Mouse (Mus musculus) gastrocnemius, postnatal 25 days (tissue): ENCODE results near the gene Adamtsl1. TPM values are rescaled to one million over a fixed set of nuclear protein-coding genes. Genes with fewer than 3 reads are reported as not detected.

Experiments
- DNase-seq: peaks from one replicate; pipeline ENCODE4 v3.0.0; 2022
- total RNA-seq, 2 experiments: library from RNA; stranded (reverse); gene quantifications; 1 replicate in 1 of 2; 2 replicates in 1 of 2; pipeline ENCODE4 v1.2.3; 2021

Gene Adamtsl1
- total RNA-seq, 2 experiments from 2014 or later = 6.0 to 9.7 TPM

GRCm38 (mm10) chr4:85814418-85814817 is 300.4 kb downstream of the Adamtsl1 start:
- DNase-seq = no peak

DNA sequence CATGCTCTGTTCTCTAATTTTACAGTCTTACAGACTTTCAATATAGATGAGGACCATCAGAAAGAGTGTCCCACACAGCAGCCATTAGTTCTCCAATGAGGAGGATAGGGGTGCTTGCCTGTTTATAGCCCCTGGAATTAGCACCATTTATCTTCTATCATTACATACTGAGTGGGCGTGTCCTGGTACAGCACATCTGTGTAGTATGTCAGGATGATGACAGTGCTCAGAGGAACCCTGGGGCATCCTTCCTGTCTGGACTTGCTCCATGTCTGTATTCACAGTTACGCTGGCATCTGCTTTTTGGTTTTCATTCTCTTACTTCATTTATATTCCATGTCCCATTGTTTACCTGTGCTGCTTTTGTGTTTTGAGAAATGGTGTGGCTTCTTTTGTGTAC is 304.5 kb downstream of the Adamtsl1 start:
- DNase-seq = no peak

DNA sequence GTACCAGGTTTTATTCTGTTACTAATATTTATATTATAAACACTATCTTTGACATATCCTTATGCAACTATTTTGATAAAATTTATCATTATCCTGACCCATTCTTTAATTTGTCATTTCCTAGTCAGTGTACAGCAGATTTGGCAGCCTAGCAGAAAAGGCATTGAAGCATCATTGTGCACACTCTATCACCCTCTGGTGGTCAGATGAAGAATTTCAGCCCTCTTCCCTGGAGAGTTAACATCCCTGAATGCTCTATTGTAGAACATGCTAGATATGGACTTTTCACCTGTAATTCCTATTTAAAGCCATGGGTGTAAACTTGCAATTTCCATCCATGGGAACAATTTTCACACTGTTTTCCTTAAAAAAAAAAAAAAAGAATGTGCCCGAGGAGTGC is 305.2 kb downstream of the Adamtsl1 start:
- no peak for DNase-seq

DNA sequence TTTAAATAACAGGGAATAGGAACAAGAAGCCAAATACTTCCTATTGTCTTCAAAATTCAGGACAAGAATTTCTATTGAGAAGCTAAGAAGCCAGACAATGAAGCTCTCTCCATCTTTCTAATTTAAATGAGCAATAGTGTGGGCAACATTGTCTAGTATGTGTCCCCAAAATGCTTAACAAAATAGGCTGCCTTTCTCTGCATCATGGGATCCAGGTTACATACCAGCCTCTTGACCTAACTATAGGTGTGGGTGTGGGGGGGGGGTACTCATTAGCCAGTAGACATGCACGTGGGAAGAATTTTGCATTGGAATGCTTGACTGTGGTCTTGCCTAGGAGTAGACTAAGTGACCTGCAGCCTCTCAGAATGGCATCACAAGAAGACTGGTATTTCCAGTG is 305.9 kb downstream of the Adamtsl1 start:
- no peak for DNase-seq

- DNase-seq = no peak
These were observed 310.2 kb downstream of the Adamtsl1 start for GRCm38 (mm10) chr4:85823952-85824704.

GRCm38 (mm10) chr4:85824705-85825085 is 310.7 kb downstream of the Adamtsl1 start:
- no peak for DNase-seq

DNA sequence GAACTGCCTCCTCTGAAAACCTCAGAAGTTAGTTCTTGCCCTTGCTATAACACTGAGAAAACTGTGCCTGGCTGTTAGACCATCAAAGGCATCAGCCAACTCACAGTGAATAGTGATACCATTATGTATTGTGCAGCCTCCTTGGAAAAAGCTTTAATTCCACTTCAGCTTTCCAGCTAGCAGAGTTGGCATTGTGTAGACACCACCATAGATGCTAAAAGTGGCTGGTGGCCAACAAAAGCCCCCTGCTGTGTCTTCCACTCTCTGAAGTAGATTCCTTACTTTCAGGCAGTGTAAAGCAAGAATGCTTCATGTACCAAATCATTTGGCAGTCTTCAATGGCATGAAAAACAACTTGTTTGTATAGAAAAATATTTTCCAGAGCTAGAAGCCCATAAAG is 323.1 kb downstream of the Adamtsl1 start:
- DNase-seq = no peak

GRCm38 (mm10) chr4:85837532-85837965 is 323.6 kb downstream of the Adamtsl1 start:
- no peak for DNase-seq

GRCm38 (mm10) chr4:85838031-85838430 is 324.1 kb downstream of the Adamtsl1 start:
- DNase-seq = no peak

- DNase-seq = no peak
These were observed 328.1 kb downstream of the Adamtsl1 start for GRCm38 (mm10) chr4:85842113-85842512.

DNA sequence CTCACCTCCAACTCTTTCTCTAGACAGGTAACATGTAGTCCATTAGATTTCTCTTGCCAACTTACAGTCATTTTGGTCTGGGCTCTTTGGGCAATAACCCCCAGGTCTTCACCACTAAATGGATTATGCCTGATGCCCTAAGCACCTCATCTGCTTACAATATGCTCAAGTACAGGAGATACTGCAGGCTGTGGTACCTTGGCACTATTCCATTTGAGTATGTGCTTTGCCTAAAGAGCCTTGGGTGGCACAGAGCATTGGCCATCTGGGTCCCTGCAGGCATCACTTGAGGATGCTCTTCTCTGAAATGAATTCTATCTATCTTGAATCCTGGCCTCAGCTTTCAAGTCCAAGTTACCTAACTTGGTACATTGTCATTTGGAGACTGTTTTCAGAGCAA is 330.4 kb downstream of the Adamtsl1 start:
- DNase-seq = no peak

DNA sequence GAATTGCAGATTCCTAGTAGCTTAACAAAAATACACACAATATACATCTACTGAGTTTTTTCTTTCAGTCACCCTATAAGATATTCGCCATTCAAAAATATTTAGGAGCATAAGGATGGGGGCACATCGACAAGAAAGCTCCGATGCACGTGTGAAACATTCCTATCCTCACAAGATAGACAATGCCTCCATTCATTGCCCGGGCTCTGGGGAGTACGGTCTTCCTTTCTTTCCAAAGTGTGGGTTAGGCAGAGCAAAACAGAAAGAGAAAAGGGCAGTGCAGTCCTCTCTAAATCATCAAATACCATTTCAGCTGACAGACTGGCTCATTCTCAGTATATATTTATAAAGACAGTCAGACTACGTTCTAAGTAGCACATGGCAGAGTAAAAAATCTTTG is 332.0 kb downstream of the Adamtsl1 start:
- no peak for DNase-seq

GRCm38 (mm10) chr4:85853401-85853800 is 339.4 kb downstream of the Adamtsl1 start:
- no peak for DNase-seq

GRCm38 (mm10) chr4:85854507-85854906 is 340.5 kb downstream of the Adamtsl1 start:
- no peak for DNase-seq

- DNase-seq = no peak
These were observed 365.4 kb downstream of the Adamtsl1 start for GRCm38 (mm10) chr4:85879376-85879775.

- no peak for DNase-seq
These were observed 367.3 kb downstream of the Adamtsl1 start for GRCm38 (mm10) chr4:85881318-85881717.

- DNase-seq = no peak
These were observed 370.1 kb downstream of the Adamtsl1 start for GRCm38 (mm10) chr4:85884031-85884430.

DNA sequence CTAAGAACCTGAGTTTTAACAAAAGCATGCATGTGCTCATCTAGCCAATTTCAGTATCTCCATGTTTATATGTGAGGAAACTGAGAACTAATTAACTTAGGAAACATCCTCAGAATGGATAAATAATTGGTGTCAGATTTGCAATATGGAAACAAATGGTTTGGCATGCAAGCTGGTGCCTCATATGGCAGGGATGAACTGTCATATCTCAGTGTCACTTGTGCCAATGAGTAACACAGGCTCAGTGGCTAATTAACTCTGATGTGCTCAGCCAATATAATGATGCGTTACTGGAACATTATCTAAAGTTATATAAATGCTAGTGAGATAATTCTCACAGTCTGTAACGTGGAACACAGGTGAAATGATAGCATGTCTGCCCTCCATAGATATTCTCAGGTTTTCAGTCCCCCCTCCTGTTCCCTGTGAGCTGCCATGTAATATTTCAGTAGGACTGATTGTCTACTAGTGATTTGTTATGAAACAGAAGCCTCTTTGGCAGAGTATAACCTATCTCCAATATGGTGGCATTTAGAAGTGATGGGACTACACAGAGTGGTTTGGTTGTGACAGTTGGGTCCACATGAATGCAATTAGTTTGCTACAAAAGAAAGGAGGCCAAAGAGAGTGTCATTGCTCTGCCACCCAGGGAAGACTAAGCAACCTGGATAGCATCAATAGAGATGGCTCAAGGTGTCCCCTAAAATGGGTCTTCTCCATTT is 376.1 kb downstream of the Adamtsl1 start:
- DNase-seq = no peak

DNA sequence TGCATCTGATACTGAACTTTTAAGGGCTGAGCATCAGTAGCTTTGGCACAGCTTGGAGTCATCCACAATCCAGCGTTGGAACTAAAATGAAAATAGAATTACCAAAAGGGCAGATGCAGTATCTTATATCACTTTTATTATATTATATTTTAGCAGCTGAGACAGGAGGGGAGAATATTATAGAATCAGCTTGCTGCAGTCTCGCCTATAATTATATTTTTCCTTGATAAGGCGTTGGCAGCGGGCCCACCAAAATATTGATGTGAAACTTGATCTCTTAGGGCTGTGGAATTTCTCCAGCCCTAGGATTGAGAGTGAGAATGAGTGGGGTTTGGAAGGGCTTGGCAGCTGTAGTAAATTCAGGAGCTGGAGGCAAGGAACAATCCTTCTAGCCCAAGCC is 387.3 kb downstream of the Adamtsl1 start:
- no peak for DNase-seq

DNA sequence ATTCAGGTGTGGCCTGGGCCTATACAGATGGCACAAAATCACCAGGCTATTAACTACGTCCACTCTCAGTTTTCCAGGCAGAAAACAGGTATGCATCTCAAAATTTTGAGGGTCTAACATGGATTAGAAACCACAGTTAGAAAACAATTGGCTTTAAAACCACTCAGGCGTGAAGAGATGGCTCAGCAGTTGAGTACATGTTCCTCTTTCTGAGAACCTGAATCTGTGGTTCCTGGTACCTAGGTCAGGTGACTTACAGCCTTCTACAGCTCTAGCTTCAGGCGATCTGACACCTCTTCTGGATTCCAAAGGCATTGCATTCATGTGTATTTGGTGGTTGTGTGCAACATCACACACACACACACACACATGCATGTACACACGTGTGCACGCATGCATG is 390.2 kb downstream of the Adamtsl1 start:
- no peak for DNase-seq

DNA sequence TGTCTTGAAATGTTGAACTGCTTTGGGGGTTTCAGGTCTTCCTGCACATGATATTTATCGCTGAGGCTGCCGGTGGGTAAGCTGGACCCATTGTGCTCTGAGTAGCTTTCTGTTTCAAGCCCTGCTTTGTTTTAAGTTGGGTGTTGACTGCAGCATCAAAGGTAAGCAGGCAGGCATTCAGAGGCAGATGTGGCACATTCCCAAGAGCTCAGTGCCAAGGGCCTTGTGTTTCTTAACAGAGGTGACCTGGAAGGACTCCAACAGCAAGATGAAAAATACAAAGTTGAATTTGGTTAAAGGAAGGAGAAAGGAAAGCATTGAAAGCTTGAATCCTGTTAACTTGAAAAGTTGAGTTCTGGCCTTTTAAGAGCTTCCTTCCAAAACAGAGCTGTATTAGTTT is 402.1 kb downstream of the Adamtsl1 start:
- no peak for DNase-seq

- DNase-seq = no peak
These were observed 404.4 kb downstream of the Adamtsl1 start for GRCm38 (mm10) chr4:85918366-85918765.

GRCm38 (mm10) chr4:85920474-85920873 is 406.5 kb downstream of the Adamtsl1 start:
- no peak for DNase-seq

DNA sequence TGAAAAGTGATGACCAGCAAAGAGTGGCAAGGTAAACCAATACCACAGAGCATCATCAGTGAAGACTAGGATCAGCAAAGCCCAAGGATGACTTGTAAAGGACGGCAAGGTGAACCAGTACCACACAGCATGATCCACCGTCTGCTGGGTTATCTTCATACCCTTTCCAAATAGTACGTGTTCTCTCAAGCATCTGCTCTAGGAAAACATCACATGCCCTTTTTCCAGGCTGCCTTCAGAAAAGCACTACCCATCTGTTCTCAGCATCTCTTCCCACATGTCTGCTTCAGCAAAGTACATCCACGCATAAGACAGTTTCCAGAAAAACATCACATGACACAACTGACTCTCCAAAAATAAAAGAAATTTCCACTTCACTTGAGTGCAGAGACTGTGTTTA is 408.8 kb downstream of the Adamtsl1 start:
- no peak for DNase-seq
